Mouse (Mus musculus) kidney, adult 2 months (tissue): ENCODE data around the gene Gxylt2.

Source experiments
- CTCF ChIP-seq: fragments of 200-500 bp; conservative IDR thresholded peaks from 2 replicates; pipeline ENCODE4 v1.5.1; 2011; ENCODE audit warnings: low read depth, mild to moderate bottlenecking, control low read depth, low read length, moderate library complexity, mixed read lengths; ENCODE audit not compliant: insufficient read depth, insufficient read length
- POLR2A ChIP-seq: fragments of 200-500 bp; IDR thresholded peaks from one replicate; pipeline ENCODE4 v1.6.1; 2011; ENCODE audit warnings: low read depth, low read length, control low read depth

GRCm38 (mm10) chr6:100667644-100668043 is 36.9 kb upstream of the Gxylt2 start:
- TF ChIP-seq CTCF: no peak
- TF ChIP-seq POLR2A: no peak
